Mouse (Mus musculus): ENCODE results near the gene Rab21.

DNA sequence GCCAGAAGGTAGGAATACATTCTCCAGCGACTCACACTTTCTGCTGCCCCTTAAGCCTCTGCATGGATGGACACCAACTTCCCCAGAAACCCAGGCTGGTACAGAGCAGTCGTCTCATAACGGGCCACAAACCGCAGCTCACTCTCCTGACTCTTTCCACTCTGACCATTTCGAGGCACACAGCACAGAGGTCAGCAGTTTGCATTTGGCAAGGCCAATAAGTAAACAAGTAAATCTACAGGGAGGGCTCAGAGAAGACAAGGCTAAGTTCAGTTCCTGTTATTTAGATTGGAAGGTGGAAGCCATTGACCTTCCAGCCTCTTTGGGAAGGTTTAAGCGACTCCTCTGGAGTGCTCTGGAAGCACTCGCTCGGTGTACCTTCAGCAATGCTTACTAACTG, 26.5 kb downstream of the Rab21 start:
- TF ChIP-seq CTCF (conservative IDR thresholded peaks at IDR 0.05; ENCODE audit: insufficient read depth, insufficient read length, low read depth, low read length), result no peak
- TF ChIP-seq POLR2A (IDR thresholded peaks at IDR 0.05; ENCODE audit: low read depth, low read length), result no peak

Data from kidney, adult 2 months (tissue).